Mouse (Mus musculus): Measurements from ENCODE around the gene Mptx1.
"Not testable (repeated sequence)": the region's sequence is repeated elsewhere in the genome, so short reads cannot be mapped to it uniquely, and the experiment has no call there.

Mptx1 gene

GRCm38 (mm10) chr1:174330218-174330617 lies at the start of gene Mptx1:
Mptx1 (plus strand) TSS chr1:174330518.
- in situ Hi-C loops (cut with MboI) = no loop called here

GRCm38 (mm10) chr1:174303162-174303561 lies 27.2 kb upstream of the Mptx1 start:
- in situ Hi-C loops (cut with MboI) = no loop called here

- in situ Hi-C loops (cut with MboI) = no loop called here
Observed at GRCm38 (mm10) chr1:174317308-174317707, 13.0 kb upstream of the Mptx1 start.

- in situ Hi-C loops (cut with MboI) = not testable (repeated sequence)
Observed at GRCm38 (mm10) chr1:174353636-174354035, 23.3 kb downstream of the Mptx1 start.

GRCm38 (mm10) chr1:174354640-174355039 lies 24.3 kb downstream of the Mptx1 start:
- in situ Hi-C loops (cut with MboI) = no loop called here

- in situ Hi-C loops (cut with MboI) = no loop called here
Observed at GRCm38 (mm10) chr1:174364882-174365451, 34.6 kb downstream of the Mptx1 start, which contains the start of gene Olfr417. Olfr417 (plus strand) TSS chr1:174365122.

GRCm38 (mm10) chr1:174373799-174374198 lies 43.5 kb downstream of the Mptx1 start:
- in situ Hi-C loops (cut with MboI) = no loop called here
